Mouse (Mus musculus) thymus, adult 18-20 months (tissue): Measurements from ENCODE around the gene Fbf1.
"Not testable (repeated sequence)": the region's sequence is repeated elsewhere in the genome, so short reads cannot be mapped to it uniquely, and the experiment has no call there.

Experiments used
- DNase-seq, 2 experiments: peaks; one replicate each; pipeline ENCODE4 v3.0.0; 2022; ENCODE audit warnings: mixed read lengths in 2 of 2

Fbf1 gene

DNA sequence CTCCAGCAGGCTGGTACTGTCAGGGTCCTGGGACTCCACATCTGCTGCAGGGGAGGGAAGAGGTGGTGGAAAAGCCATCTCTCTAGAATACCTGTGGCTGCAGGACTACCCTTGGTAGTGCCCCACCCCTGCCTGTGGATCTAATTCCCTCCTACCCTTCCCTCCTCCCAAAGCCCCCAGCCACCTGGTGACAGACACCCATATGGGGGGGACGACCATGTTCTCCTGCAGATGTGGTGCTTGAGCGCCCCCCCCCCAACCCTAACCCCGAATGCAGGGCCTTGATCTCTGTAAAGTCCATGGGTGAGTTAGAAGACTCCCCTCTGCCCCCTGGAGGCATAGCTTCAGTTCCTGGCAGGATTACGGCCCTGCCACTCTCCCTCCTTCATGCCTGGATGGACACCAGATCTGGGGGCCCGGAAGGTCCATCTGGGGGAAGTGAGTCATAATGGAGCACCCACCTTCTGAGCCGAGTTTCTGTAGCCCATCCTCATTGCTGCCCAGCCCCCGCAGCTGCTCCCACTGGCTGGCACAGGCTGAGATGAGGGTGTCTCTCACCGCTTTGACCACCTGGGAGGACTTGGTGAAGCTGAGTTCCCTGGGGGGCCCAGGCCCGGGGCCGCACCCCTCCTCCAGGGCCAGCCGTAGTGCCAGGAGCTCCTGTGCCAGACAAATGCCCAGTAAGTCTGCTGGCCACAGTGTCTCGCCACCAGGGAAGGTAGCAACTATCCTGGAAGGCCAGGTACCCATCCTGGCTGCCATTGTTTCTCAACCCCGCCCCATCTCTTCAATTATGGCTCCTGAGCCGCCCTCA lies 60.8 kb downstream of the Fbf1 start:
- DNase-seq: no peak

DNA sequence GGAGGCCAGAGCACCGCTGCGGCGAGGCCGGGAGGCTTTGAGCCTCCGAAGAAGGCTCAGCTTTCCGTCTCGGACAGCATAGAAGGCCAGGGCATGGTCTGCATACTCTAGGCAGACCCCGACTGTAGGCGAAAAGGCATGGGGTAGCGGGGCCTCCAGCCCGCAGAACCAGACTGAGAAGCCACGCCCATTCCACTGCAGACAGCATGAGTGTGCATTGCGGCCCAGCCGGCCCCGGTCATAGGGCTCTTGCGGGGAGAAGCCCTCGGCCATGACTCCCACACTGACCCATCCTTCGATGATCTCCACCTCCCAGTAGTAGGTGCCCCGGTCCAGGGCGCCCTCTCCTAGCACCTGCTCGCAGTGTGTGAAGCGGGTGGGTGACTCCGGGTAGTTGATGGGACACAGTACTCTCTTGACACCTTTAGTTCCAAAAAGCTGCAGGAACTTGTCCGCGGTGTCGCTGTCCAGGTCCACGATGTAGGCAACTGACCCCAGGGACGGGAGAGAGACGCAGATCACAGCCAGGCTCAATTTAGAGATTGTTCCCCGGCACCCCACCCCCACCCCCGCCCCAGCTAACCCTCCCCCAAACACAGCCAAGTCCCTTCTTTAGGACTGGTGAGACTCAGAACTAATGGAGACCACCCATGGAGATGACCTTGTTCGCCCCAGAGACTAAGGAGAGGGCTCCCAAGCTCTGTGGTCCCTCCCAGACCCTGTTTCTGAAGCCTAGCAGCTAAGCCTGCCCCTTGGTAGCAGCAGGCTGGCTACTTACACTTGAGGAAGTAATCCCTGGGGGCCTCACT lies 61.6 kb downstream of the Fbf1 start:
- DNase-seq: no peak

DNA sequence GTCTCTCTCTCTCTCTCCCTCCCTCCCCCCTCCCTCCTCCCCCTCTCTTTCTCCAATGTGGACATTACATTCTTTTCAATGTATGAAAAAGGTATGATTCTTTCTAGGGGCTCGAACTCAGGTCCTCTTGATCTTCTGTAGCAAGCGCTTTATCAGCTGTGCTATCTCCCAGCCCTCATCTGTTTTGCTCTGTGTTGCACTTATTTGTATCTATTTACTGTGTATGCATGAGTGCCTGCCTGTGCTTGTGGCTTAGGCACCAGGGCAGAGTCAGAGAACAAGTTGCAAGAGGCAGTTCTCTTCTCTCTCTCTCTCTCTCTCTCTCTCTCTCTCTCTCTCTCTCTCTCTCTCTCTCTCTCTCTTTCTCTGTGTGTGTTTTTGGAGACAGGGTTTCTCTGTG lies 62.9 kb downstream of the Fbf1 start:
- no peak for DNase-seq

DNA sequence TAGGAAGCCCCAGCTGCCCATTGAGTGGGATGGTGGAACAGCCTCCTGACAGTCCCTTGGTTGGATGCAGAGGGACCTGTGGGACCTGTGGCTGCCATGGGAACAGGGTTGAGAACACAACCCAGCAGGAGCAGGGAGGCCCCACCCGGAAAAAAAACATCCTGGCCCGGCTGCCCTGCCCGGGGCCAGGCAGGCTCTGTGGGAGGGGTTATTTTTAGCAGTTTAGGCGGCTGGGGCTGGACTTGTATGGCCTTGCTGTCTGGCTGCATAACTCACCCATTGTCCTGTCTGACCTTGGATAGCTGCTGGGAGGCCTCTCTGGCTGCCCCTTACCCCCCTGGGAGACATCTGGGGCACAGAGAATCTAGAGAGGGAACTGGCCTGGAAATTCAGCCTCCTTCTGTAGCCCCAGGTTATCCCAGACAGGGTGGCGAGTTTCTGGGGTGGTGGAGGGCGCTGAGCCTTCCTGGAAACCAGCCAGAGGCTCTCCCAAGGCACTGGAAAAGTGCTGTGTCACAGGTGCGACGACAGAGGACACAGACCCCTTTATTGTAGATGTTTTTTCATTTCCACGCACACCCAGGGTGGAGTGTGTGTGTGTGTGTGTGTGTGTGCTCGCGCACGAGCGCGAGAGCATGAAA lies 63.8 kb downstream of the Fbf1 start:
- no peak for DNase-seq

DNA sequence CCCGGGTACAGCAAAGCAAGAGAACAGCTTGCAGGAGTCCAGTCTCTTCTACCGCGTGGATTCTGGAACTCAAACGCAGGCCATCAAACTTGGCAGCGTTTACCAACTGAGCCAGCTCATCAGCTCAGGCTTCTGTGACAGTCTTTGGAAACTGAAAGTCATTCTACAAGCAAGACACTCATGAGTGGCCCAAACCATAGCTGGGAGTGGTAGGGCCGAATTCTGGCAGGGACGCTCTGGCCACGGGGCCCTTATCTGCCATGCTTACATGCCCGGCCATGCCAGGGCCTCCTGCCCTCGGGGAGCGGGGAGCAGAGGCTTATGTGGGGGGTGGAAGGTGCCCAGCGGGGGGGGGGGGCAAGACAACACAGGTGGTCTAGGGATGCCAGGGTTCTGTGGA lies 64.4 kb downstream of the Fbf1 start:
- no peak for DNase-seq

DNA sequence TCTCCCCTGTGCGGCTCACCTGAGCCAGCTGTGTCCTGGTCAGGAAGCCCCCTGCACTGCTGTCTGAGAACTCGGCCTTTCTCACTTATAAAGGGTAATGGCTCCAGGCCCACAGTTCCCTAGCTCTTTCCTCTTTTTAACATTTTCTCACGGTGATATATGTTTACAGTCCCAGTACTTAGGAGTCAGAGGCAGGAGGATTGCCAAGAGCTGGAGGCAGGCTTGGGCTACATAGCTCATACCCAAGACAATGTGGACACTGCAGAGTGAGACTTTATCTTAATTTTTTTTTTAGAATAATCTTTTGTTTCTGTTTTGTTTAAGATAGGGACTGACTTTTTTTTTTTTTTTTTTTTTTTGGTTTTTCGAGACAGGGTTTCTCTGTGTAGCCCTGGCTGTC lies 65.5 kb downstream of the Fbf1 start:
- no peak for DNase-seq

DNA sequence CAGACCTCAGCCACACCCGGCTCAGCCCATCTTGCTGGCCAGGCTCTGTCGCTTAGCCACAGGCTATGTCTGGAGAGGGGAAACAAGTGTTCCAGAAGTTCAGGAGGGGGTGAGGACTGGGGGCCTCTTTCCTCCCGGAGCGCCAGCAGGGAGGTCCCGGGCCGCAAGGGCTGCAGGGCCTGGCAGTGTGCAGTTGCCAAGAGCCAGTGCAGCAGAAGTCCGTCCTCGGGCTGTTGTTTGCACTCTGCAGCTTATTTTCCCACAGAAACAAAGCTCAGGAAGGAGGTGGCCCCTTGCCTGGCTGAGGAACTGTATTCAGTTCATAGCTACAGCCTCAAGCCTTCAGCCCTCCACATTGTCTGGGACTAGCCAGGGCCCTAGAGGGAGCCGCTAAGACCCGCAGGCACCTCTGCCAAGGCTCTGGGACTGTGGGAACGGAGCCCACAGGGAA lies 66.0 kb downstream of the Fbf1 start:
- no peak for DNase-seq

DNA sequence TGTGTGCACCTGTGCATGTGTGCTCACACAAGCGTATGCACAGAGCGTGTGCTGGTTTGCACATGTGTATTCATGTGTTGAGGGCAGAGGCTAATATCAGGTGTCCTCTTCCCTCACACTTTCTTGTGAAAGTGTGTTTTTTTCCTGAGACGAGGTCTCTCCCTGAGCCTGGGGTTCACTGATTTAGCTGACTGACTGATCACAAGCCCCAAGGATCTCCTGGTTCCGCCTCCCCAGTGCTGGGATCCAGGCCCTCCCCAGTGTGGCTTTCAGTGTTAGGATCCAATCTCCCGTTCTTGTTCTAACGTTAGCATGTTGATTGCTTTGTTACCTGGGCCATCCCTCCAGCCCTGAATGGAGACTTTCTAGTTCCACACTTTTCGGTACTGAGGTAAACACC lies 67.1 kb downstream of the Fbf1 start:
- DNase-seq: no peak

DNA sequence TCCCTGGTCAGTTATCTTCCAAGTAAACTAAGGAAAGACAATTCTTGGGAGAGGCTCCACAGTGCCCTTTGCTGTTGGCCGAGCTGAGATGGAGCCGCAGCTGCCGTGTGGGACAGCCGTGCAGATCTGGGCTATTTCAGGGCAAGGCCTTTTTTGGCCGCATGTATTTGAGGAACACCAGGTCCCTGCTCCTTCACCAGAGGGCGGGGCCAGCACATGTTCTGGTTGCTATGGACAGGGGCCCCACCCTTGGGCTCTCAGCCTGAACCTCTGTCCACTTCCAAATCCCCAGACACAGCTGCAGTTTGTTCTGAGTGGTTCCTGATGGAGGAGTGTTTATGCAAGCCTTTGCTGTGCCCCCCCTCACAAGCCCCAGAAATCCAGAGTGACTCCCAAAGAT lies 67.6 kb downstream of the Fbf1 start:
- no peak for DNase-seq

DNA sequence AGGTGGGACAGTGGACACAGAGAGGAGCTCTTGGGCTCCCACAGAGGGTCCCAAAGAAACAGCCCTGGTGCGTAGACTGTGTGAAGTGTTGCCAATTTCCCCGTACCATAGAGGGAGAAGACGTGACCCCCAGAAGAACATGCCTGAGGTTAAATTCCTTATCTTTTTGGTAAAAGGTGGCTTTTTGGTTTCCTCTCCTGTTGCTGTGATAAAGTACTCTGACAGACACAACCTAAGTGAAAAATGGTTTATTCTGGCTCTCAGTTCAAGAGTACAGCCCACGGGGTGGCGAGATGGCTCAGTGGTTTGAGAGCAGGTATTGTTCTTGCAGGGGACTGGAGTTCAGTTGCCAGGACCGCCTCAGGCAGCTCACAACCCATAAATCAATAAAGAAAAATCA lies 68.5 kb downstream of the Fbf1 start:
- DNase-seq: no peak

DNA sequence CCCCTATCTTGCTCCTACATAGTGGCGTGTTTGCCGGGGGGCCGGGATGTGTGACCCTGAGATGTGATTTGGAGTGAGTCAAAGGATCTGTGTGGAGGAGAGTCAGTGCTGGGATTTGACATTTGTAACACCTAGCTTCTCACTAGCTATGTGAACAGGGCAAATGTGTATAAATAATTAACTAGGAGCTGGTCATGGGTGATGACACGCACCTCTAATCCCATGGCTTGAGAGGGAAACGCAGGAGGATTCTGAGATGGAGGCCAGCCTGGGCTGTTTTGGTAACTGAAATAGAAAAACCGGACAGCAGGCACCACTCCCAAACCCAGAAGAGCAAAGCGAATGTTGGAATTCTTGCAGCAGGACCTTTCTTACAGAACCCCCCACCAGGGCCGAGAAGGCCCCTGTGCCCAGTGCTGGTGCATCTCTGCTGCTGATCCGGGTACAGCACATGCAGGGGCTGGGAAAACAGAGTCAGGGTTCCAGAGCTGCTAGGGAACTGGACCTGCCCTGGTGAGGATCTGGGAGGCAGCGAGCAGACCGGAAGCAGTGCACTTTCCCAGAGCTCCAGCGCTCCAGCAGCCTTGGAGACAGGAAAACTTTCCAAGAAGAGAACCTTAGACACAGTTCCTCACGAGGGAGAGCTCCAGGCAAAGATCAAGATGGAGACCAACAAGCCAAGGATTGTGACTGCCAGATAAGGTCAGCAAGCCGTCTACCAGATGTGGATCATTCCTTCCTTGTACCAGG lies 69.1 kb downstream of the Fbf1 start:
- no peak for DNase-seq

DNA sequence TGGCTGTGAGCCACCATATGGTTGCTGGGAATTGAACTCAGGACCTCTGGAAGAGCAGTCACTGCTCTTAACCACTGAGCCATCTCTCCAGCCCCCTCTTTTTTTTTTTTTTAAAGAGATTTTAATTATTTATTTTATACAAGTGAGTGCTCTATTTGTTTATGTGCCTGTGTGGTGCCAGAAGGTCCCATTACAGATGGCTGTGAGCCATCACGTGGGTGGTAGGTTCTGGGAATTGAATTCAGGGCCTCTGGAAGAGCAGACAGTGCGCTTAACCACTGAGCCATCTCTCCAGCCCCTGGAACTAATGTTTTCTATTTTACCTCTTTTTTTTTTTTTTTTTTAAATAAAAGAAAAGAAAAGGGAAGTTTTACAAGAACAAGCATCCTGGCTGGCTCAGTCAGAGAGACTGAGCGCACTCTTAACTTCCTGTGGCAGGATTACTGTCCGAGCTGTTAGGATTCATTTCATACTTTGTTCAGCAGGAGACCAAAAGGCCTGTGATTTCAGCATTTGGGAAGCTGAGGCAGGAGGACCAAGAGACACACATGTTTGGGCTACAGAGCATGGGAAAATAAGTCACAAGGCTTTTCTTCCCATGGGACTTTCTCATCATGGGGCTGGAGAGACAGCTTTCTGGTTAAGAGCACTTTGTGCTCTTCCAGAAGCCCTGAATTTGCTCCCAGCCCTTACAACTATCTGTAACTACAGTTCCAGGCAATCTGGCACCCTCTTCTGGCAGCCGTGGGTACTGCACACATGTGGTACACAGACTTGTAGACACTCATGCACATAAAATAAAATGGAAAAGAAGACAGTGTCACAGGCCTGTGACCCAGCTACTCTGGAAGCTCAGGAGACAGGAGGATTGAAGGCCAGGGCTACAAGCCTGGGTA lies 71.5 kb downstream of the Fbf1 start:
- DNase-seq: no peak

DNA sequence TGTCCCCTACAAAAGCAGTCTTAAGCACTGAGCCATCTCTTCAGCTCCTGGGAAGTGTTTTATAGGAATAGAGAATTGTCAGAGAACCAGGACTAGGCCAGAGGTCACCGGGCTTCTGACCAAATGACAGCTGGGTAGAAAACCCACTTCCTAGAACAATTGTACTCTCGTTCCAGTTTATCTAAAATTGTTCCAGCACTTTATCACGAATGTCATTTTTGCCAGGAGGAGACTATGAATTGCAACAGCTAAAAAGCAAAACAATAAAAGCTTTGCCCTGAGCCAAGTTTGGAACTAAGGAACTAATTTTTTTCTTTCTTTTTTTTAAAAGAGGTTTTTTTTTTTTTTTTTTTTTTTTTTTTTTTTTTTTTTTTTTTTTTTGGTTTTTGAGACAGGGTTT lies 72.4 kb downstream of the Fbf1 start:
- no peak for DNase-seq

DNA sequence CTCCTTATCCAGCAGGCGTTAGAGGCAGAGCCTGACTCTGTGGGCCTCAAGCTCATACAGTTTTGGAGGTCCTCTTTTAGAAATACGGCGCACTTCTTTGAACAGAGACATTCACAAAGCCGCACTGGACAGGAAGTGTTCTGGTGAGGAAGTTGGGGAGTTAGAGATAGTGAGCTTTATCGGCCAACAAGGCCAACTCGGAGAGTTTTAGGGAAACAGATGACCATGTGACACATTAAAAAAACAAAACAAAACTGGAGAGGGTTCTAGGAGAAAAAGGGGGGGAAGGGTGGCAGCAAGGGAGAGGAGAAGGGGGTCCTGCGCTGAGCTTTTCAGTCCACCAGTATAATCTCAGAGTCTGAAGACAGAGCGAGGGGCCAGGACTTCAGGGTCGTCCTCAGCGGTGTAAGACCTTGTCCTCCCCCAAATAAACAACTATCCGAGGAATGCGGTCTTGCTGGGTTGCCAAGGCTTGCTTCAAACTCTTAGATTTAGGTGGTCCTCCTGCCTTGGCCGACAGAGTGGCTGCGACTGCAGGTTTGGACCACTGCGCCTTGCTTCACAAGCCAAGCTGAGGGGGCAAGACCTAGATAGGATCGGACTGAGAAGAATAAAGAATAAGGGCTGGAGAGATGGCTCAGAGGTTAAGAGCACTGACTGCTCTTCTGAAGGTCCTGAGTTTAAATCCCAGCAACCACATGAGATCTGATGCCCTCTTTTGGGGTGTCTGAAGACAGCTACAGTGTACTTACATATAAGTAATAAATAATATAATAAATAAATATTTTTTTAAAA lies 74.0 kb downstream of the Fbf1 start:
- no peak for DNase-seq

DNA sequence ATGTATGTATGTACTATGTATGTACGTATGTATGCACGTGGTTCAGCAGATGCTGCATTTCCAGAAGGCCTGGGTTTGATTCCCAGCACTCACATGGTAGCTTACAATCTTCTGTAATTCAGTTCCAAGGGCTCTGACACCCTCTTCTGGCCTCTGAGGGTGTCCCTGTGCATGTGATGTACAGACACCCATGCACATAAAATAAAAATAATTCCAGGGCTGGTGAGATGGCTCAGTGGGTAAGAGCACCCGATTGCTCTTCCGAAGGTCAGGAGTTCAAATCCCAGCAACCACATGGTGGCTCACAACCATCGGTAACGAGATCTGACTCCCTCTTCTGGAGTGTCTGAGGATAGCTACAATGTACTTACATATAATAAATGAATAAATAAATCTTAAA lies 75.0 kb downstream of the Fbf1 start:
- not testable (repeated sequence) for DNase-seq
